ENCODE assay signal across 30 mouse cellular contexts in the genomic region with DNA sequence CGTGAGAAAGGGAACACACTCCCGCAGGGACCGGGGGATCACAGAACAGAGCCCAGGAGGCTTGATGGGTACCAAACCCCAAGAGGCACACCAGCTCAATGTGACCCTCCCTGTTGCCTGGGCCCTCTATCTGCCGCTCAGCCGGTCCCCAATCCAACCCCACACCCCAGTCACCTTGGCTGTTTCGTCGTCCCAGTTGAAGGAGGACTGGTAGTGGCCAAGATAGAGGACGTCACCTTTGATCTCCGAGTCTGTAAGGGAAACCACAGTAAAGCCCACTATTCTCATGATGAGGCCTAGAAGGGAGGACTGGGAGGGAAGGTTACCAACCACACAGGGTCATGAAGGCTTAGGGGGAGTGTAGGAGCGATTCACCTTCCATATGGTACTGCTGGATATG. TPM values are rescaled to one million over a fixed set of nuclear protein-coding genes. Genes with fewer than 3 reads are reported as not detected.
DNase-seq lines count a peak whose midpoint lies in the region; ATAC-seq and TF ChIP-seq lines count a peak whose summit lies in the region.
"Had no signal": no experiment of that assay in that cellular context is flagged by ENCODE, and none has a peak within 500 bp of the region (broad histone marks: within the 10 kb centered on the region; RNA-seq: fewer than 3 reads in every experiment).

No protein-coding gene starts in this region.

- no peak for TF ChIP-seq CTCF in hindbrain, postnatal 0 days (IDR thresholded peaks at IDR 0.05; ENCODE audit: low read depth)

- ATAC-seq in cerebellum, adult (ENCODE audit: insufficient number of reproducible peaks, low FRiP score, low TSS enrichment), result no peak
- no peak for ATAC-seq in hindbrain, embryonic 13.5 days (ENCODE audit: low FRiP score)
- no peak for ATAC-seq in hindbrain, postnatal 0 days
- ATAC-seq in midbrain, embryonic 13.5 days, result no peak
- no peak for ATAC-seq in midbrain, embryonic 16.5 days
- ATAC-seq in neural tube, embryonic 15.5 days (ENCODE audit: low FRiP score), result no peak
- ATAC-seq: forebrain, embryonic 13.5 days; forebrain, postnatal 0 days; intestine, postnatal 0 days; Patski had no signal

- H3K27ac ChIP-seq in hindbrain, embryonic 13.5 days, result no peak overlapping the region
- H3K27ac ChIP-seq in hindbrain, postnatal 0 days, result no peak overlapping the region
- H3K27ac ChIP-seq in midbrain, embryonic 13.5 days, result no peak overlapping the region
- no peak overlapping the region for H3K27ac ChIP-seq in midbrain, embryonic 16.5 days (ENCODE audit: low read length)
- no peak overlapping the region for H3K27ac ChIP-seq in neural tube, embryonic 15.5 days (replicated peaks)
- H3K27ac ChIP-seq: embryonic facial prominence, embryonic 10.5 days; embryonic facial prominence, embryonic 13.5 days; forebrain, embryonic 13.5 days; gastrocnemius, adult 2 months; heart, embryonic 10.5 days; heart, embryonic 13.5 days; hindbrain, embryonic 12.5 days had no signal

- no peaks in the 10 kb centered on the region for H3K27me3 ChIP-seq in hindbrain, embryonic 13.5 days
- no peaks in the 10 kb centered on the region for H3K27me3 ChIP-seq in hindbrain, postnatal 0 days (ENCODE audit: insufficient read depth, low read length)
- no peaks in the 10 kb centered on the region for H3K27me3 ChIP-seq in midbrain, embryonic 13.5 days
- no peaks in the 10 kb centered on the region for H3K27me3 ChIP-seq in midbrain, embryonic 16.5 days (ENCODE audit: control insufficient read depth, insufficient read depth, low read depth, low read length)
- no peaks in the 10 kb centered on the region for H3K27me3 ChIP-seq in neural tube, embryonic 15.5 days (replicated peaks)
- H3K27me3 ChIP-seq: CH12.LX; embryonic facial prominence, embryonic 13.5 days; forebrain, embryonic 13.5 days; heart, embryonic 13.5 days; hindbrain, embryonic 12.5 days; Patski had no signal

- peaks cover 33% of the 10 kb centered on the region for H3K4me1 ChIP-seq in hindbrain, embryonic 13.5 days (replicated peaks)
- 0 out of 2 replicates have a peak, but pooled peaks cover 8% of the 10 kb centered on the region for H3K4me1 ChIP-seq in hindbrain, postnatal 0 days (ENCODE audit: insufficient read depth, low read length)
- H3K4me1 ChIP-seq in midbrain, embryonic 13.5 days (replicated peaks), result peaks cover 31% of the 10 kb centered on the region
- H3K4me1 ChIP-seq in midbrain, embryonic 16.5 days (ENCODE audit: control insufficient read depth, insufficient read depth, low read length), result peaks cover 17% of the 10 kb centered on the region
- H3K4me1 ChIP-seq in neural tube, embryonic 15.5 days, result peaks cover 39% of the 10 kb centered on the region

- H3K4me2 ChIP-seq in hindbrain, embryonic 13.5 days, result peak overlapping the region; percentile 93; the same call in 1 of the 2 replicates
- H3K4me2 ChIP-seq in hindbrain, postnatal 0 days (ENCODE audit: low read depth, low read length), result no peak overlapping the region
- no peak overlapping the region for H3K4me2 ChIP-seq in midbrain, embryonic 13.5 days (replicated peaks)
- no peak overlapping the region for H3K4me2 ChIP-seq in midbrain, embryonic 16.5 days (ENCODE audit: low read length)
- H3K4me2 ChIP-seq in neural tube, embryonic 15.5 days, result 0 out of 2 replicates have a peak overlapping the region, but pooled peaks have one; percentile 95

- peaks cover 50% of the 10 kb centered on the region for H3K36me3 ChIP-seq in hindbrain, embryonic 13.5 days
- peaks cover 36% of the 10 kb centered on the region for H3K36me3 ChIP-seq in hindbrain, postnatal 0 days (ENCODE audit: insufficient read depth, low read length)
- H3K36me3 ChIP-seq in midbrain, embryonic 13.5 days, result peaks cover 51% of the 10 kb centered on the region
- H3K36me3 ChIP-seq in midbrain, embryonic 16.5 days (ENCODE audit: control insufficient read depth, insufficient read depth, low read length), result peaks cover 25% of the 10 kb centered on the region
- peaks cover 45% of the 10 kb centered on the region for H3K36me3 ChIP-seq in neural tube, embryonic 15.5 days

- 0 out of 2 replicates have a peak overlapping the region, but pooled peaks have one; percentile 6 for H3K9ac ChIP-seq in hindbrain, embryonic 13.5 days
- no peak overlapping the region for H3K9ac ChIP-seq in hindbrain, postnatal 0 days (replicated peaks; ENCODE audit: low read length)
- H3K9ac ChIP-seq in midbrain, embryonic 13.5 days (replicated peaks), result no peak overlapping the region
- H3K9ac ChIP-seq in midbrain, embryonic 16.5 days (ENCODE audit: low read depth, low read length), result no peak overlapping the region
- no peak overlapping the region for H3K9ac ChIP-seq in neural tube, embryonic 15.5 days (replicated peaks)
- H3K9ac ChIP-seq: embryonic facial prominence, embryonic 13.5 days; forebrain, postnatal 0 days; heart, embryonic 13.5 days; hindbrain, embryonic 12.5 days had no signal

- no peak overlapping the region for H3K4me3 ChIP-seq in hindbrain, embryonic 13.5 days
- H3K4me3 ChIP-seq in hindbrain, postnatal 0 days (ENCODE audit: low read length), result no peak overlapping the region
- peak overlapping the region; percentile 93 for H3K4me3 ChIP-seq in midbrain, embryonic 13.5 days (replicated peaks)
- no peak overlapping the region for H3K4me3 ChIP-seq in midbrain, embryonic 16.5 days (ENCODE audit: low read depth, low read length)
- 0 out of 2 replicates have a peak overlapping the region, but pooled peaks have one; percentile 3 for H3K4me3 ChIP-seq in neural tube, embryonic 15.5 days (replicated peaks)
- H3K4me3 ChIP-seq: gastrocnemius, adult 2 months had no signal

- WGBS in hindbrain, embryonic 13.5 days, result 94% methylated on average over 10 of the region's 10 CpGs
- WGBS in hindbrain, postnatal 0 days, result 94% methylated on average over 10 of the region's 10 CpGs
- 92% methylated on average over 10 of the region's 10 CpGs for WGBS in midbrain, embryonic 13.5 days
- WGBS in midbrain, embryonic 16.5 days, result 96% methylated on average over 10 of the region's 10 CpGs
- WGBS in neural tube, embryonic 15.5 days, result 94% methylated on average over 10 of the region's 10 CpGs

- peak; percentile 41 for DNase-seq in cerebellum, adult 9-11 months
- no peak for DNase-seq in hindbrain, postnatal 0 days (ENCODE audit: low spot score)
- DNase-seq: adrenal gland, adult 2 months; adrenal gland, postnatal 14 days; B cell, adult 2 months; cerebellum, adult 2 months; cerebellum, postnatal 10 days; cerebellum, postnatal 36 days; embryo, embryonic 11 days; forebrain, postnatal 0 days; gastrocnemius, adult 2 months; gastrocnemius, postnatal 14 days; heart, adult 18-20 months; heart, postnatal 14 days; heart, postnatal 4 days had no signal

- no peaks in the 10 kb centered on the region for H3K9me3 ChIP-seq in hindbrain, embryonic 13.5 days
- no peaks in the 10 kb centered on the region for H3K9me3 ChIP-seq in hindbrain, postnatal 0 days (ENCODE audit: low read length)
- H3K9me3 ChIP-seq in midbrain, embryonic 13.5 days, result no peaks in the 10 kb centered on the region
- no peaks in the 10 kb centered on the region for H3K9me3 ChIP-seq in midbrain, embryonic 16.5 days (replicated peaks; ENCODE audit: control insufficient read depth, low read length, poor library complexity, severe bottlenecking)
- no peaks in the 10 kb centered on the region for H3K9me3 ChIP-seq in neural tube, embryonic 15.5 days (replicated peaks)
- H3K9me3 ChIP-seq: embryonic facial prominence, embryonic 10.5 days; embryonic facial prominence, embryonic 13.5 days; forebrain, embryonic 13.5 days; G1E; heart, embryonic 10.5 days; heart, embryonic 13.5 days; hindbrain, embryonic 12.5 days had no signal

RNA-seq across cellular contexts. Expression of a gene that starts 1.7 kb away (rescaled TPM):
- polyA plus RNA-seq in hindbrain, embryonic 13.5 days (2015; fragmentation: Nextera tagmentation; extraction: Ambion mirVana), result 144 and 146 TPM in 2 replicates
- total RNA-seq in hindbrain, postnatal 0 days (2014; rRNA removed), result 118 and 119 TPM in 2 replicates
- polyA plus RNA-seq in hindbrain, postnatal 0 days (2015; fragmentation: Nextera tagmentation; extraction: Ambion mirVana), result 128 and 129 TPM in 2 replicates
- polyA plus RNA-seq in midbrain, embryonic 13.5 days (2015; fragmentation: Nextera tagmentation; extraction: Ambion mirVana), result 134 and 138 TPM in 2 replicates
- polyA plus RNA-seq in midbrain, embryonic 16.5 days (2015; fragmentation: Nextera tagmentation; extraction: Ambion mirVana), result 132 and 138 TPM in 2 replicates
- polyA plus RNA-seq in neural tube, embryonic 15.5 days (2015; fragmentation: Nextera tagmentation; extraction: Ambion mirVana), result 127 and 130 TPM in 2 replicates

RNA-seq across cellular contexts. Expression of a gene that starts 44.1 kb away (rescaled TPM):
- polyA plus RNA-seq in hindbrain, embryonic 13.5 days (2015; fragmentation: Nextera tagmentation; extraction: Ambion mirVana), result 3.0 and 3.1 TPM in 2 replicates
- total RNA-seq in hindbrain, postnatal 0 days (2014; rRNA removed), result 229 and 238 TPM in 2 replicates
- 4.1 and 4.9 TPM in 2 replicates for polyA plus RNA-seq in hindbrain, postnatal 0 days (2015; fragmentation: Nextera tagmentation; extraction: Ambion mirVana)
- 2.8 and 3.3 TPM in 2 replicates for polyA plus RNA-seq in midbrain, embryonic 13.5 days (2015; fragmentation: Nextera tagmentation; extraction: Ambion mirVana)
- polyA plus RNA-seq in midbrain, embryonic 16.5 days (2015; fragmentation: Nextera tagmentation; extraction: Ambion mirVana), result 5.1 and 5.3 TPM in 2 replicates
- polyA plus RNA-seq in neural tube, embryonic 15.5 days (2015; fragmentation: Nextera tagmentation; extraction: Ambion mirVana), result 4.6 and 5.3 TPM in 2 replicates
- polyA plus RNA-seq: heart, embryonic 13.5 days had no signal

RNA-seq across cellular contexts. Expression of a gene that starts 45.8 kb away (rescaled TPM):
- 40.6 and 42.3 TPM in 2 replicates for polyA plus RNA-seq in hindbrain, embryonic 13.5 days (2015; fragmentation: Nextera tagmentation; extraction: Ambion mirVana)
- total RNA-seq in hindbrain, postnatal 0 days (2014; rRNA removed), result 111 and 112 TPM in 2 replicates
- 56.7 and 65.3 TPM in 2 replicates for polyA plus RNA-seq in hindbrain, postnatal 0 days (2015; fragmentation: Nextera tagmentation; extraction: Ambion mirVana)
- polyA plus RNA-seq in midbrain, embryonic 13.5 days (2015; fragmentation: Nextera tagmentation; extraction: Ambion mirVana), result 28.8 and 30.2 TPM in 2 replicates
- polyA plus RNA-seq in midbrain, embryonic 16.5 days (2015; fragmentation: Nextera tagmentation; extraction: Ambion mirVana), result 60.7 and 71.7 TPM in 2 replicates
- 69.5 and 70.4 TPM in 2 replicates for polyA plus RNA-seq in neural tube, embryonic 15.5 days (2015; fragmentation: Nextera tagmentation; extraction: Ambion mirVana)

RNA-seq across cellular contexts. Expression of a gene that starts 49.2 kb away (rescaled TPM):
- 122 and 129 TPM in 2 replicates for polyA plus RNA-seq in hindbrain, embryonic 13.5 days (2015; fragmentation: Nextera tagmentation; extraction: Ambion mirVana)
- total RNA-seq in hindbrain, postnatal 0 days (2014; rRNA removed), result 113 and 129 TPM in 2 replicates
- polyA plus RNA-seq in hindbrain, postnatal 0 days (2015; fragmentation: Nextera tagmentation; extraction: Ambion mirVana), result 105 and 107 TPM in 2 replicates
- 136 and 138 TPM in 2 replicates for polyA plus RNA-seq in midbrain, embryonic 13.5 days (2015; fragmentation: Nextera tagmentation; extraction: Ambion mirVana)
- polyA plus RNA-seq in midbrain, embryonic 16.5 days (2015; fragmentation: Nextera tagmentation; extraction: Ambion mirVana), result 105 and 110 TPM in 2 replicates
- 108 and 123 TPM in 2 replicates for polyA plus RNA-seq in neural tube, embryonic 15.5 days (2015; fragmentation: Nextera tagmentation; extraction: Ambion mirVana)

RNA-seq across cellular contexts. Expression of a gene that starts 55.9 kb away (rescaled TPM):
- polyA plus RNA-seq in hindbrain, embryonic 13.5 days (2015; fragmentation: Nextera tagmentation; extraction: Ambion mirVana), result 1,183 and 1,237 TPM in 2 replicates
- 483 and 524 TPM in 2 replicates for total RNA-seq in hindbrain, postnatal 0 days (2014; rRNA removed)
- polyA plus RNA-seq in hindbrain, postnatal 0 days (2015; fragmentation: Nextera tagmentation; extraction: Ambion mirVana), result 519 and 563 TPM in 2 replicates
- polyA plus RNA-seq in midbrain, embryonic 13.5 days (2015; fragmentation: Nextera tagmentation; extraction: Ambion mirVana), result 1,636 and 1,639 TPM in 2 replicates
- polyA plus RNA-seq in midbrain, embryonic 16.5 days (2015; fragmentation: Nextera tagmentation; extraction: Ambion mirVana), result 646 and 776 TPM in 2 replicates
- 551 and 796 TPM in 2 replicates for polyA plus RNA-seq in neural tube, embryonic 15.5 days (2015; fragmentation: Nextera tagmentation; extraction: Ambion mirVana)

Comparison
In these comparisons a context has a peak if more than half of its experiments do, and no peak if none do; other contexts are left out.
1. H3K4me2 ChIP-seq: peak in hindbrain, embryonic 13.5 days (single experiment) and neural tube, embryonic 15.5 days (single experiment); none in hindbrain, postnatal 0 days (single experiment), midbrain, embryonic 13.5 days (single experiment) and midbrain, embryonic 16.5 days (single experiment).
2. H3K4me3 ChIP-seq: peak in midbrain, embryonic 13.5 days (single experiment) and neural tube, embryonic 15.5 days (single experiment); none in hindbrain, embryonic 13.5 days (single experiment), hindbrain, postnatal 0 days (single experiment) and midbrain, embryonic 16.5 days (single experiment).